Mouse (Mus musculus): ENCODE measurements around the gene Txn2. TPM values are rescaled to one million over a fixed set of nuclear protein-coding genes. Genes with fewer than 3 reads are reported as not detected.

Txn2 gene
- polyA plus RNA-seq (2015; fragmentation: Nextera tagmentation; extraction: Ambion mirVana), result 213 and 231 TPM in 2 replicates

GRCm38 (mm10) chr15:77928673-77929331 is at the start of gene Txn2:
TSS of gene Txn2 (minus strand) at chr15:77929006.
- DNase-seq (ENCODE audit: low spot score), result peak; percentile 98

GRCm38 (mm10) chr15:77977663-77978062 is 48.9 kb upstream of the Txn2 start:
- DNase-seq (ENCODE audit: low spot score), result no peak

GRCm38 (mm10) chr15:77974165-77974841 is 45.5 kb upstream of the Txn2 start:
- DNase-seq (ENCODE audit: low spot score), result no peak

GRCm38 (mm10) chr15:77970470-77971292 is 41.9 kb upstream of the Txn2 start, which contains the start of gene Eif3d:
TSS of gene Eif3d (minus strand) at chr15:77970813.
- peak; percentile 93 for DNase-seq (ENCODE audit: low spot score)

- DNase-seq (ENCODE audit: low spot score), result no peak
Measured at GRCm38 (mm10) chr15:77969940-77970469, 41.2 kb upstream of the Txn2 start.

GRCm38 (mm10) chr15:77965117-77965528 is 36.3 kb upstream of the Txn2 start:
- no peak for DNase-seq (ENCODE audit: low spot score)

GRCm38 (mm10) chr15:77962447-77962846 is 33.6 kb upstream of the Txn2 start:
- no peak for DNase-seq (ENCODE audit: low spot score)

GRCm38 (mm10) chr15:77960693-77961092 is 31.9 kb upstream of the Txn2 start:
- no peak for DNase-seq (ENCODE audit: low spot score)

- DNase-seq (ENCODE audit: low spot score), result no peak
Measured at GRCm38 (mm10) chr15:77958071-77958470, 29.3 kb upstream of the Txn2 start.

GRCm38 (mm10) chr15:77957625-77958024 is 28.8 kb upstream of the Txn2 start:
- no peak for DNase-seq (ENCODE audit: low spot score)

- peak; percentile 91 for DNase-seq (ENCODE audit: low spot score)
Measured at GRCm38 (mm10) chr15:77956404-77956901, 27.6 kb upstream of the Txn2 start, which contains the start of gene Foxred2. TSS of gene Foxred2 (minus strand) at chr15:77956722.

GRCm38 (mm10) chr15:77955440-77956403 is 26.9 kb upstream of the Txn2 start:
- DNase-seq (ENCODE audit: low spot score), result peak; percentile 29

GRCm38 (mm10) chr15:77954362-77954761 is 25.6 kb upstream of the Txn2 start:
- DNase-seq (ENCODE audit: low spot score), result peak; percentile 33

- DNase-seq (ENCODE audit: low spot score), result no peak
Measured at GRCm38 (mm10) chr15:77952921-77953320, 24.1 kb upstream of the Txn2 start.

GRCm38 (mm10) chr15:77949061-77949460 is 20.3 kb upstream of the Txn2 start:
- no peak for DNase-seq (ENCODE audit: low spot score)

GRCm38 (mm10) chr15:77945711-77946110 is 16.9 kb upstream of the Txn2 start:
- DNase-seq (ENCODE audit: low spot score), result no peak

GRCm38 (mm10) chr15:77941563-77941962 is 12.8 kb upstream of the Txn2 start:
- DNase-seq (ENCODE audit: low spot score), result no peak

- DNase-seq (ENCODE audit: low spot score), result no peak
Measured at GRCm38 (mm10) chr15:77938516-77938915, 9.7 kb upstream of the Txn2 start.

- DNase-seq (ENCODE audit: low spot score), result no peak
Measured at GRCm38 (mm10) chr15:77935673-77936375, 7.0 kb upstream of the Txn2 start.

- no peak for DNase-seq (ENCODE audit: low spot score)
Measured at GRCm38 (mm10) chr15:77934968-77935367, 6.2 kb upstream of the Txn2 start.
